Mouse (Mus musculus): ENCODE measurements around the gene P2rx2. TPM values are rescaled to one million over a fixed set of nuclear protein-coding genes. Genes with fewer than 3 reads are reported as not detected.

P2rx2 gene
- total RNA-seq, 2 experiments from 2014 or later: 0.75 TPM; not detected in 1

DNA sequence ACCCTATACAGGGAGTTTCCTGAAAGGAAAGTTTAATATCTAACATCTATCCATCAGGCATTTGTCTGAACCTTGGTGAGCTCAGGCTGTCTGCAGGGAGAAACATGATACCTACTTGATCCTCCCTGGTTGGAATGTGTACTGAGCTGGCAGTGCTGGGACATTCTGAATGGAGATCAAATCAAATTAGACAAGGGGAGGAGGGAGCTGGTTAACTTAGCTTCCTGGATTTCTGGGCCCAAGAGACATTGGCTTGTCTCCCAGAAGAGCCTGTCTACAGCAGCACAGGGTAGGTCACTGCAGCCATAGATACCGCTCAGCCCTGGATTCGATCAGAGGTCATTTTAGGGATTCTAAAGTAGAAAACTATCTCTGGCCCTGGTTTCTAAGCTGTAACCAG, 4.2 kb downstream of the P2rx2 start:
- no peak for DNase-seq (ENCODE audit: extremely low spot score in 1 of 2, low spot score in 1 of 2)

DNA sequence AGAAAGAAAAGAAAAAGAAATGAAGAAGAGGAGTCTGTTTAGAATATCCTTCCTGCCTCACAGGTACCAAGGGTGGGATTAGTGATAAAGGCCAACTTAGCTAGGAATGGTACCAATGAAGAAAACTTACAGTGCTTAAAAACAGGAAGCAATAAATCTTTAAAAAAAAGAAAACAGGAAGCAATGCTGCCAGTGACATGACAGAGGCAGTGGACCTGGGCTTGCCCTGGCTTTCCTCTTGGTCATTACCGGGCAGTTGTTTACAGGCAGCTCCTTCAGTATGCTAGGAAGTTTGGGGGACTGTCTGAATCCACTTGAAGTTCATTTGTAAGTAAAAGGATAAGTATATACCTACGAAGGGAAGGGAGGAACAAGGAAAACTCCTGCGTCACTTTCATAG, 12.5 kb downstream of the P2rx2 start:
- no peak for DNase-seq (ENCODE audit: extremely low spot score in 1 of 2, low spot score in 1 of 2)

DNA sequence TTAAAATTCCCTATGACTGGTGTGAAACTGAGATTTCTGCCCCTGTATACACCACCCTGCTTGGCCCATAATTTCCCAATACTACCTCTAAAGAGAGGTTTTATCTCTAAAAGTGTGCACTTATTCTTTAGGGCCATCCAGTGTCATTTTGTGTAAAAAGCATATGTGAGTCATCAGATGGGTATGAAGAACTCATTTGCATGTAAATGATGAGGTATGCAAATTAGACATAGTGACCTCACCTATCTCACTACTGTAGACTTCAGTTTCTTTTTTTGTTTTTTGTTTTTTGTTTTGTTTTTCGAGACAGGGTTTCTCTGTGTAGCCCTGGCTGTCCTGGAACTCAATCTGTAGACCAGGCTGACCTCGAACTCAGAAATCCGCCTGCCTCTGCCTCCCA, 29.9 kb downstream of the P2rx2 start:
- no peak for DNase-seq (ENCODE audit: extremely low spot score in 1 of 2, low spot score in 1 of 2)

DNA sequence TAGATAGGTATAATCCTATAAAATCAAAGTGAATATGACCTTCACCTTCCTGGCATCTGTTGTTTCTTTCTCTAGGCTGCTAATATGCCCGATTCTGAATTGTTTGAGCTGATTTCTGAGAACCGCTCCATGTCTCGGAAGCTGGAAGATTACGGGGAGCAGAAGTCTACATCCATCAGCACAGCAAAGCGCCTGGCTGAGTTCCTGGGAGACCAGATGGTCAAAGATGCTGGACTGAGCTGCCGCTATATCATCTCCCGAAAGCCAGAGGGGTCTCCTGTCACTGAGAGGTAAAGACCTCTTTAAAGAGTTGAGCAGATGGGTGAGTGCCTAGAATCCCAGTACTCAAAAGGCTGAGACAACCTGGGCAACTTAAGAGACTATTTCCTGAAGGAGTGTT, 34.2 kb downstream of the P2rx2 start:
- no peak for DNase-seq (ENCODE audit: extremely low spot score in 1 of 2, low spot score in 1 of 2)

DNA sequence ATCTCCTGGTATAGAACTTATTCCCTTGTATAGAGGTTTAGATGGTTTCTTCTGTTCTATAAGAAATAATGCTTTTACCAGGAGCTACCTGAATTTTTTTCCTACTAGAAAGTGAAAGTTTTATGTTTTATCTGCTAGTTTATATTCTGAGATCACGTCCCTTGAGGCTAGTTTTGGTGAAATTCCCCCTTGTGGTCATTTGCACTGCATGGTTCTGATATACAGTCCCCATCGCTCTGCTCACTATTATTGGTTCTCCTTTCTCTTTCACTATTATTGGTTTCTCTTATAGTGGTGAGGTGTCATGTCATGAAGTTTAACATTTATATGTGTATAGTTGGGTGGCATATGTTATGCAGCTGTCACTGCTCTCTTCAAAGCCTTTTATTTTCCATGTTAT, 42.4 kb downstream of the P2rx2 start:
- DNase-seq (ENCODE audit: extremely low spot score in 1 of 2, low spot score in 1 of 2): no peak

DNA sequence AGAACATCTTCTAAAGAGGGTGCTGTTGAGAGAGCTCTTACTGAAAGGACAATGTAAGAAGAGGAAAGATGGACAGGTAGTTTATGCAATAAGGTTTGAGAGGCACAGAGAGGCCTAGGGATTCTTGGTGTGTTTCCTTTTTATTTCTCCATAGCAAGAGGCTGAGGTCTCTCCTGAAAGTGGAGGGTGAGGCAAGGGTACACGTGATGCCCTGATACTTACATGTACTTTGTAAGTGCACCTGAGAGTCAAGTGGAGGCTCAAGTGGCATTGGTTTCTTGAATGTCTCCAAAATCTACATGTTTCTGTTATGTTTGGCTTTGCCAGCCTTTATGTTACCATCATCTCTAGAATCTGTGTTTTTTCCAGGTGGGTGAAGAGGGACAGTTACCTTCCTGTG, 46.4 kb downstream of the P2rx2 start:
- DNase-seq (ENCODE audit: extremely low spot score in 1 of 2, low spot score in 1 of 2): no peak

DNA sequence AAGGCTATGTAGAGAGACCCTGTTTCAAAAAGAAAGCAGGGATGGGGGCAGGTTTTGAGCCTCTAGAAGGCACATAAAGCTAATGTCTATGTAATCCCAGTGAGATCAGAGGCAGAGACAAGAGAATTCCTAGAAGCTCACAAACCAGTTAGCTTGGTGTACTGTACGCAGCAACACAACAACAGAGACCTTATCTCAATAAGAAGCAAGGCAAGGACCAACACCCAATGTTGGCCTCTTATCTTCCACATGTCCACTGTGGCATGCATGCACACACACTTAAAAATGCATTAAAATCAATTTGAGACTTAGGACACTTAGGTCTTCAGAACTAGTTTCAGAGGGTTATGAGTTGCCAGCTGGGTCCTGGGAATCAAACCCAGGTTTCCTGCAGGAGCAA, 51.4 kb downstream of the P2rx2 start:
- DNase-seq (ENCODE audit: extremely low spot score in 1 of 2, low spot score in 1 of 2): no peak

Other genes starting within 250 kb of the P2rx2 start
- under 1 TPM; 0.56 to 0.76 TPM for gene Gm35315, start 248.8 kb downstream of the P2rx2 start, total RNA-seq (2021)
- gene Plcxd1, start 243.2 kb downstream of the P2rx2 start, total RNA-seq (2021): 1 to 10 TPM; 4.4 to 4.7 TPM
- 10 to 100 TPM; 69.3 to 91.5 TPM for gene Gtpbp6, start 235.0 kb downstream of the P2rx2 start, total RNA-seq (2021)
- 10 to 100 TPM; 15.4 to 17.0 TPM for gene Zfp605, start 233.1 kb downstream of the P2rx2 start, total RNA-seq (2021)
- gene Chfr, start 207.4 kb downstream of the P2rx2 start, total RNA-seq (2021): 10 to 100 TPM; 46.5 to 61.0 TPM
- 10 to 100 TPM; 44.6 to 50.7 TPM for gene Golga3, start 166.5 kb downstream of the P2rx2 start, total RNA-seq (2021)
- gene Ankle2, start 112.2 kb downstream of the P2rx2 start, total RNA-seq (2021): 10 to 100 TPM; 36.1 to 41.3 TPM
- 10 to 100 TPM; 62.5 to 63.2 TPM for gene Pgam5, start 73.3 kb downstream of the P2rx2 start, total RNA-seq (2021)
- 10 to 100 TPM in 1 of 2 experiments, 1 to 10 TPM in 1; 10.0 to 12.6 TPM for gene Pxmp2, start 57.0 kb downstream of the P2rx2 start, total RNA-seq (2021)
- gene Pole, start 56.9 kb downstream of the P2rx2 start, total RNA-seq (2021): 1 to 10 TPM; 1.3 to 1.8 TPM
- gene Lrcol1, start 1.5 kb upstream of the P2rx2 start, total RNA-seq (2021): not detected
- gene Fbrsl1, start 105.3 kb upstream of the P2rx2 start, total RNA-seq (2021): 10 to 100 TPM; 83.5 to 89.3 TPM
- 100 to 1,000 TPM; 111 to 124 TPM for gene Galnt9, start 201.1 kb upstream of the P2rx2 start, total RNA-seq (2021)